Mouse (Mus musculus): ENCODE results near the gene Snrnp40. TPM values are rescaled to one million over a fixed set of nuclear protein-coding genes. Genes with fewer than 3 reads are reported as not detected.

Snrnp40 gene
- total RNA-seq (2014; fragmentation: Nextera tagmentation): 73.7 and 97.1 TPM in 2 replicates
- 83.4 and 96.8 TPM in 2 replicates for total RNA-seq (2017)

GRCm38 (mm10) chr4:130359486-130360237 is at the start of gene Snrnp40, which contains the start of gene Zcchc17:
TSS of gene Snrnp40 (plus strand) at chr4:130360132.
TSS of gene Zcchc17 (minus strand) at chr4:130359943.
- ATAC-seq (replicated peaks; ENCODE audit: poor library complexity, severe bottlenecking): peak; percentile 94

DNA sequence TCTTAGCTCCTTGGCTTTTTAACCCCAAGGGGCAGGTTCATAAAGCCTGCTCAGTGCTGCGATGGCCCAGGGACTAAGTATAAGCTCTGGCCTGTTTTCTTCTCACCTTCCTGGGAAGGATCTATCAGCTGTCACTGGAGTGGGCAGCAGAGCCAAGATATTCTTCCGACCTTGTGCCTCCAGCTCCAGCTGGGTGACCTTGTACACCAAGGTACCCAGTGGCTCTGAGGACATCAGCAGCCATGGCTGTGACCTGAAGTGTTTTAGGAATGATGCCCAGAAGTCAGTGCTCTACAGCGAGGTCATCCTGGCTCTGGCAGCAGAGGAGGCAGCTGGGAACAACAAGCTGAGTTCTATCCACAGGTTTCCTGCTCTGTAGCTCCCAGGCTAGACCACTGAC is 47.4 kb upstream of the Snrnp40 start:
- ATAC-seq (replicated peaks; ENCODE audit: poor library complexity, severe bottlenecking): no peak

DNA sequence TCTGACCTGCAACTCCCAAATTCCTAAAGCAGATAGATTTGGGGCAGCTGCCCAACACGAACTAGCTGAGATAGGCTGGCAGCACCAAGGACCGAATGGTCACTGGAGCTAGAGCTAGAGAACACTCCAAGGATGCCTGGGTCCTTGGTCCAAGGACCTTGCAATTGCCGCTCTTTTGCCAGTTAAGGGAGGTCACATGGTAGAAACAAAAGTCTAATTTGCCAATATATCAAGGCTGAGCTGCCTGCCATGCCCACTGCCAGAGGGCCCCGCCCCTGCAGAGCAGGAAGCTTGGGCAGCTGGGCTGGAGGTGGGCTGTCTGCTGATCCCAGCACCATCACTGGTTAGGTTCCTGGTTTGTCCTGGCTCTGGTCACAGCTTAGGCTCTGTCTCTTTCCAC is 46.4 kb upstream of the Snrnp40 start:
- ATAC-seq (replicated peaks; ENCODE audit: poor library complexity, severe bottlenecking): no peak

DNA sequence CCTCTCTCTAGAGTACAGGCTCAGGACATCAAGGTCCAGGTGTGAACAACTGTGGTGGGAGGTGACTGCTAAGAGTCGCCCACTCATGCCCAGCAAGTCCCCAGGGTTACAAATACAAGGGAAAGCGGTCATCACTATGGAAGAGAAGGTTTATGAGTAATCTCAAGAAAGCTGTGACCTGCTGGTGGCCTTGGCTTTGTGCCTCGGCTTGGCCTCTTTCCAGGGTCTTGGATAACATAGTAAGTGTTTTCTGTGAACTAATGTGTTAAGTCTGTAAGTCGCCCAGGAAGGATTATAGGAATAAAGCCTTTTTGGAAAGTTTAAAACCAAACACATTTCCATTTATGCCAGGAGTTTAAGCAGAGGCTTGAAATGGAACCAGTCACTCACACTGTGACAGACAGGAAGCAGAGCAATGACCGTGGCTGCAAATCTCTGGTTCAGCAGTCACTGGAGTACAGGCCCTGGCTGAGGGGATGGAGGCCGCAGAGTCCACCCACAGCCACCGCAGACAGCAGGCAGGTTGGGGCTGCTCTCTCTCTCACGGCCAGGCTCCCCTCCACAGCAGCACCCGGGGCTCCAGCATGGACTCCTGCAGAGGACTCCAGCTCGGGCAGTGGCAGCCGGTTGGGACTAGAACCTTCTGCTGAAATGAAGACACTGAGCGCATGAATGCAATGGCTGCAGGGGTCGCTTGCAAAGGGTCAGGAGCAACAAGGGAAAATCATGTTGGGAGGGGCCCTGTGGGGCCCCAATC is 44.0 kb upstream of the Snrnp40 start:
- no peak for ATAC-seq (replicated peaks; ENCODE audit: poor library complexity, severe bottlenecking)

DNA sequence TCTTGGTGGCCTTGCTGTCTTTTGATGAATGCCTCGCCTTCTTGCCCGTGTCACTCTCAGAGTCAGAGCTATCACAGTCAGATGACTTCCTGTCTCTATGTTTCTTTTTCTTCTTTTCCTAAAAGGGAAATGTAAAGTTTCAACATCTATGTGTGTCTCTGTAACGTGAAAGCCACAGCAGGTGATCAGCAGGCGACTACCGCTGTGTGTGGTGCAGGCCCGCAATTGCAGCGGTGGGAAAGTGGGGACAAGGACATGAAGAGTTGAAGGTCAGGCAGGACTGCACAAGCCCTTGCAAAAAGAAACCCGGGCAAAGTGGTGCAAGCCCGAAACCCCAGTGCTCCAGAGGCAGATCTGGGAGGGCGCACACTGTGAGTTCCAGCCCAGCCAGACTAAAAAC is 43.2 kb upstream of the Snrnp40 start:
- ATAC-seq (replicated peaks; ENCODE audit: poor library complexity, severe bottlenecking): peak; percentile 31

DNA sequence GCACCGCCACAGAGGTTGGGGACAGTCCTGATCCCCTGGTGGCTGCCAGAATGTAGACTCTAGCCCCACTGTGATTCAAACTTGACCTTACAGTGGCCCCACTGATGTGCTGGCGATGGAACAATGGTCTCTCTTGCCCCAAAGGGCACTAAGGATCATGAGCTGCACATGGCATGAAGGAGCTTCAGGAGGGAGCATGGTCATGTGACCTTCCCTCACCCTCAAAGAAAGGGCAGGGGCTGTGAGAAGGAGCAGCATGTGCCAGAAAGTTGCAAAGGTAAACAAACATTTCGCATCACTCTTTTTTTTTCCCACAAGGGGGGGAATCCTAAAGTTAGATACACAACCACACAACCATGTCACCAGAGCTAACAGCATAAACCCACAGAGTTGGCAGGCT is 41.8 kb upstream of the Snrnp40 start:
- ATAC-seq (replicated peaks; ENCODE audit: poor library complexity, severe bottlenecking): no peak

GRCm38 (mm10) chr4:130319564-130319963 is 40.4 kb upstream of the Snrnp40 start:
- no peak for ATAC-seq (replicated peaks; ENCODE audit: poor library complexity, severe bottlenecking)

- no peak for ATAC-seq (replicated peaks; ENCODE audit: poor library complexity, severe bottlenecking)
Measured at GRCm38 (mm10) chr4:130321640-130322039, 38.3 kb upstream of the Snrnp40 start.

DNA sequence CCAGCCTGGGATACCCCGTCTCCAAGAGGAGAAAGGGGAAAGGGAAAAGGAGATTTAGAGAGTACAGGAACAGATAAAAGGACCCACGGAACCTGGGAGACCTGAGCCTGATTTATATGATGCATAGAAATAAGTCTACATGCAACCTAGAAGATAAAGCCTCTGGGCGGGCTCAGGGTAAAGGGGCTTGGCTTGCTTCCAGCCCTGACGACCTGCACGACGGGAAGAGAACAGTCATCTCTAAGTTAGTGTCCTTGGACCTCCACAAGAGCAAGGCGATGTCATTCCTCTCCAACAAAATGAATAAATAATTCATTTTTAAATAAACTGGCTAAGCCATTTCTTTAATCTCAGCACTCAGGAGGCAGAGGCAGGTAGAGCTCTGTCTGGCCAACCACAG is 37.4 kb upstream of the Snrnp40 start:
- ATAC-seq (replicated peaks; ENCODE audit: poor library complexity, severe bottlenecking): no peak

DNA sequence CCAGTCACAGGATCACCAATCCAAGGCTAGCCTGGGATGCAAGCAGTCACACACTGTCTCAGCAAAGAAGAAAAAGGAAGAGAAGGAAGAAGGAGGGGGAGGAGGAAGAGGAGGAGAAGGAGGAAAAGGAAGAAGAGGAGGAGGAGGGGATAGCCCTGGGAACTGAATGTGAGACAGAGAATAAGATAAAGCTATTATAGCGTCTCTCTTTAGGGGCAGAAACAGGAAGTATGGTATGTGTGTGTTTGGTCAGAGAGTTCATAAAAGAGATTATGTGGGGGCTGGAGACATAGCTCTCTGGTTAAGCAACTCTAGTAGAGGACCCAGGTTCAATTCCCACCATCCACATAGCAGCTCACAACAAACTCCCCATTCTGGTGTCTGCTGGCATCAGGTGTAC is 36.8 kb upstream of the Snrnp40 start:
- no peak for ATAC-seq (replicated peaks; ENCODE audit: poor library complexity, severe bottlenecking)

DNA sequence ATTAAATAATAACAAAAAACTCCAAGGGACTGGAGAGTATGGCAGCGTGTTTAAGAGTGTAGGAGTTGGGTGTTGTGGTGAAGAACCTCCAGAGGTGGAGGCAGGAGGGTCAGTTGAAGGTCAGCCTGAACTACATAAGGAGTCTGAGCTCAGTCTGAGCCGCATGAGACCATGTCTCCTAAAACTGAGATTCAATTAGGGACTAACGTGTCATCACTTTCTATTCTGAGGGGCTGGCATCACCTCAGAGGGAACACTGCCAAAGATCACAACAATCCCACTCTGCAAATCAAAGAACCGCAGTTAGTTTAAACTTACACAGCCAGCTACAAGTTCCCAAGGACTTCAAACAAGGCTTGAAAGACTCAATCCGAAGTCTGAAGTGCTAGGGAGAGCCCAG is 36.3 kb upstream of the Snrnp40 start:
- ATAC-seq (replicated peaks; ENCODE audit: poor library complexity, severe bottlenecking): no peak

- no peak for ATAC-seq (replicated peaks; ENCODE audit: poor library complexity, severe bottlenecking)
Measured at GRCm38 (mm10) chr4:130325446-130325845, 34.5 kb upstream of the Snrnp40 start.

DNA sequence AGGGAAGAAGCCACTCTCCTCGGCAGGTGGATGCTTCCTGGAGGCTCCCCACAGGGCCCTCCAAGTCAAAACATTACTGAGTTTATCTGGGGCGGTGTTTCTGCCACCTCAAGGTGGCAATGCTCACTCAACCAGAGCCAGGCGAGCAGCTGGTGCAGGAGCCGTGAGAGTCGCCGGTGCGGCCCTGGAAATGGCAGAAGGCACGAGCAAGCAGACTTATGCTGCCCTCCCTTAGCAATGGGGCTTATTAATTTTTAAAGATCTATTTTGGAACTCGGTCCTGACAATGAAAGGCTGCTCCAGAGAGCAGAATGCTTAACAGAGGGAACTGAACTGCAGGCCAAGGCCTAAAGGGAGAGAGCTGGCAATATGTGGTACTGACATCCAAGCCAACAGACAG is 32.6 kb upstream of the Snrnp40 start:
- no peak for ATAC-seq (replicated peaks; ENCODE audit: poor library complexity, severe bottlenecking)

DNA sequence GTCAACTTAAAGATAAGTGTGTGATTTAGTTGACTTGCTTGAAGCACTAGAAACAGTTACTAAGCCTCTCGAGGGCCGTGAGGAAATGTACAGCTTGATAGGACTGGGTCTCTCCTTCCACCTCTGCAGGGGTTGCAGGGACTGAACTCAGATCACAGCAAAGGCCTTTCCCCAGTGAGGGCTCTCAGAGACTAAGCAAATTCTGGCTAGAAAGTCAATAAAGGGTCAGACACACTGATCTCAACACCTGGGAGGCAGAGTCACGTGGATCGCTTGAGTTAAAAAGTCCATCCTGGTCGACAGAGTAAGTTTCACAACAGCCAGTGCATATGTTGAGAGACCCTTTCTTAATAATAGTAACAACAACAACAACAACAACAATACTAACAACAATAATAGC is 24.1 kb upstream of the Snrnp40 start:
- ATAC-seq (replicated peaks; ENCODE audit: poor library complexity, severe bottlenecking): no peak

- ATAC-seq (replicated peaks; ENCODE audit: poor library complexity, severe bottlenecking): peak; percentile 79
Measured at GRCm38 (mm10) chr4:130341691-130342090, 18.2 kb upstream of the Snrnp40 start.

- ATAC-seq (replicated peaks; ENCODE audit: poor library complexity, severe bottlenecking): no peak
Measured at GRCm38 (mm10) chr4:130349666-130350065, 10.3 kb upstream of the Snrnp40 start.

- no peak for ATAC-seq (replicated peaks; ENCODE audit: poor library complexity, severe bottlenecking)
Measured at GRCm38 (mm10) chr4:130350690-130351422, 9.1 kb upstream of the Snrnp40 start.

GRCm38 (mm10) chr4:130352588-130352987 is 7.3 kb upstream of the Snrnp40 start:
- ATAC-seq (replicated peaks; ENCODE audit: poor library complexity, severe bottlenecking): no peak

DNA sequence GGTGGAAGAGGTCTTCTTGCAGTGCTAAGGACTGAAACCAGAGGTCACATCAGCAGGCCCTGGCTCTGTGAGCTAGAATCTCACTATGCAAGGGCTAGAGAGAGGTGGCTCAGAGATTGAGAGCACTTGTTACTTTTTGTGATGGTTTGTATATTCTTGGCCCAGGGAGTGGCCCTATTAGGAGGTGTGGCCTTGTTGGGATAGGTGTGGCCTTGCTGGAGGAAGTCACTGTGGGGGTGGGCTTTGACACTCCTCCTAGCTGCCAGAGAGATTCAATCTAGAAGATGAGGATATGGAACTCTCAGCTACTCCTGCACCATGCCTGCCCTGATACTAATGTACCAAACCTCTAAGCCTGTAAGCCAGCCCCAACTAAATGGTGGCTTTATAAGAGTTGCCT is 2.0 kb upstream of the Snrnp40 start:
- peak; percentile 26 for ATAC-seq (replicated peaks; ENCODE audit: poor library complexity, severe bottlenecking)

- ATAC-seq (replicated peaks; ENCODE audit: poor library complexity, severe bottlenecking): no peak
Measured at GRCm38 (mm10) chr4:130360238-130360590, 282 bp downstream of the Snrnp40 start.

DNA sequence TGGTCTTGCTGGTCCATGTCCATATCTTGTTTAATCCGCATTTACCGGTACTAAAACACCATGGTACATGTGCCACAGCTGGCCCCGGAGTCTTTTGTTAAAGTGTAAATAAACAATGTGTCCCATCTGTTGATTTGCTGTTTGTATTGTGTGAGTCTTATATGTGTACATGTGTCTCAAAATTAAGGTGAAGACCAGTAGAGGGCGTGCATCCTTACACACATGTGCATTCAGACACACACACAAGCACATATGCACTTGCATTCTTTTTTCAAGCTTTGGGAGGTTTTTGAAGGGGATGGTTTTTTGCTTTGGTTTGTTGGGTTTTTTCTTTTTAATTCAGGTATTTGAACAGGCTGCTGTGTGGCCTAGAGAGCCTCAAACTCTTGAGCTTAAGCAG is 16.7 kb downstream of the Snrnp40 start:
- no peak for ATAC-seq (replicated peaks; ENCODE audit: poor library complexity, severe bottlenecking)
